Mouse (Mus musculus) forelimb bud, embryonic 11.5 days (tissue): ENCODE data around the gene Krt2.
A peak's percentile ranks its signal among the peaks of the same experiment; 100 is the strongest.

Source experiments
- DNase-seq: peaks from one replicate; pipeline ENCODE4 v3.0.0-alpha.2; 2012; ENCODE audit warnings: low read depth, low spot score

The Krt2 gene

DNA sequence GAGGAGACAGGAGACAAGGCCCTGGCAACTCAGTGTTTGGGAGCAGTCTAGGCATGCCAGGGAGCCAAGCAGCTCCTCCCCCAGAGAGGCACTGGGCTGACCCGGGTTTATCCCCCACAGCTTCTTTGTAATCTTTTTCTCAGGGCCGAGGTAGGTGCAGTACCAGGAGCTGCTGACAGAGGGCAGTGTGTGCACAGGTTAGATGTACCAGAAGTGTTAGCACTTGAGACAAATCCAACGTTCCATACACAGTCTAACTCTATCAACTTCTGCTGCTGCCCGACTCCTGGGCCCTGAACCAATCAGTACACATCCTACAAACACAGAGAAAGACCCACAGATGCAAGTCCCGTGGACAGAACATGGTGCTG is 45.3 kb downstream of the Krt2 start:
- peak; percentile 90 for DNase-seq

- DNase-seq = no peak
These were observed 45.8 kb downstream of the Krt2 start for GRCm38 (mm10) chr15:101772080-101772710.

- DNase-seq = no peak
These were observed 47.7 kb downstream of the Krt2 start for GRCm38 (mm10) chr15:101770226-101770625.
